Mouse (Mus musculus): ENCODE data around the gene Gm5799. TPM values are rescaled to one million over a fixed set of nuclear protein-coding genes. Genes with fewer than 3 reads are reported as not detected.

Gene Gm5799
- polyA plus RNA-seq, 1 experiment from 2014 or later: not detected

Other genes starting within 250 kb of the Gm5799 start
- gene Gm8127, start 249.7 kb upstream of the Gm5799 start, polyA plus RNA-seq (2015; fragmentation: Nextera tagmentation; extraction: Ambion mirVana): not detected in 2 replicates
- gene 1700001F09Rik, start 195.8 kb upstream of the Gm5799 start, polyA plus RNA-seq (2015; fragmentation: Nextera tagmentation; extraction: Ambion mirVana): not detected in 2 replicates
- not detected in 2 replicates for gene Gm8138, start 127.2 kb upstream of the Gm5799 start, polyA plus RNA-seq (2015; fragmentation: Nextera tagmentation; extraction: Ambion mirVana)
- not detected in 2 replicates for gene Gm17654, start 35.6 kb downstream of the Gm5799 start, polyA plus RNA-seq (2015; fragmentation: Nextera tagmentation; extraction: Ambion mirVana)
- gene Gm10375, start 64.4 kb downstream of the Gm5799 start, polyA plus RNA-seq (2015; fragmentation: Nextera tagmentation; extraction: Ambion mirVana): not detected in 2 replicates
- gene Gm8165, start 133.6 kb downstream of the Gm5799 start, polyA plus RNA-seq (2015; fragmentation: Nextera tagmentation; extraction: Ambion mirVana): not detected in 2 replicates
- gene Gm7324, start 154.3 kb downstream of the Gm5799 start, polyA plus RNA-seq (2015; fragmentation: Nextera tagmentation; extraction: Ambion mirVana): 0.42 and 0.48 TPM in 2 replicates
- gene Gm16506, start 183.9 kb downstream of the Gm5799 start, polyA plus RNA-seq (2015; fragmentation: Nextera tagmentation; extraction: Ambion mirVana): not detected in 2 replicates
- gene Gm6526, start 204.3 kb downstream of the Gm5799 start, polyA plus RNA-seq (2015; fragmentation: Nextera tagmentation; extraction: Ambion mirVana): not detected in 2 replicates
- not detected in 2 replicates for gene Gm8180, start 241.2 kb downstream of the Gm5799 start, polyA plus RNA-seq (2015; fragmentation: Nextera tagmentation; extraction: Ambion mirVana)